Mouse (Mus musculus): ENCODE data around the gene Gm28230. TPM values are rescaled to one million over a fixed set of nuclear protein-coding genes. Genes with fewer than 3 reads are reported as not detected.

Gm28230 gene
- polyA plus RNA-seq, 1 experiment = not detected

GRCm38 (mm10) chr2:74714881-74715280 lies 11.6 kb upstream of the Gm28230 start:
- H3K4me3 ChIP-seq (replicated peaks) = no peak overlapping the region
- peaks cover 1% of the 10 kb centered on the region; the same call in 1 of the 2 replicates for H3K4me1 ChIP-seq (ENCODE audit: control insufficient read depth)
- H3K27me3 ChIP-seq (ENCODE audit: control insufficient read depth) = peaks cover 90% of the 10 kb centered on the region

DNA sequence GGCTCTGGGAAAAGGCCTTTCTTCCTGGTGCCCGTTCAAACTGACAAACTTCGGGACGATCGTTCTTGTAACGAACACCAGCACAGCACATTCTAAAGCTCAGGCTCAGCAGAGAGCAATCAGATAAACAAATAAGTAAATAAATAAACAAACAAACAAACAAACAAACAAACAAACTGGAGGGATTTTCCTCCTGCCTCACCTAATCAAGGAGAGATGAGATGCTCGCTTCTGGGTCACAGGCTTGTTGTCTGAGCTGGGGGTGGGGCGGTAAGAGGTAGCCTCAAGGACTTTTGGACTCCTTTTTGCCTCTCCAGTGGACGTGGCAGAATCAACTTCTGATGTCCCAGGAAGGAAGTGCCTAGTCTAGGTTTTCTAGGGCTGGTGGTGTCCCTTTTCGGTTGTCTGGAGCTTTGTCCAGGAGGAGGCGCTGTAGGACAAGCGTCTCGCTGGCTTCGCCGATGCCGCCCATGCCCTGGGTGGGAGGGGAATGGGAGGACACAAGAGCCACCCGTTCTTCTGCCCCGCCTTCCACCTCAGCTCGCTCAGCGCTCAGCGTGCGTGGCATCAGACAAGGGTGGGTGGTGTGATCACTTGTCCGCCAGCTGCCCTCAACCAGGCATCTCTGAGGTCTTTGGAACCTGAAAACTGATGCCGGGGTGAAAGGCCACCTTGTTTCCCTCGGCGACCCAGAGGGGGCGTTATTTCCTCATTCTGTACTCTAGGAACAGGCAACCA lies 10.9 kb upstream of the Gm28230 start:
- Histone ChIP-seq H3K9me3 (ENCODE audit: control insufficient read depth, low read length) (no peaks in the 10 kb centered on the region), H3K27me3 (ENCODE audit: control insufficient read depth) (peaks cover 86% of the 10 kb centered on the region), H3K4me3 (replicated peaks) (no peak overlapping the region), H3K36me3 (ENCODE audit: control insufficient read depth) (no peaks in the 10 kb centered on the region), H3K4me1 (ENCODE audit: control insufficient read depth) (peaks cover 1% of the 10 kb centered on the region; the same call in 1 of the 2 replicates)
- TF ChIP-seq GATA1 (IDR thresholded peaks at IDR 0.05; ENCODE audit: low read length) = no peak
- TF ChIP-seq TAL1 (IDR thresholded peaks at IDR 0.05; ENCODE audit: low read length) = no peak

More at GRCm38 (mm10) chr2:74714881-74715280, 11.6 kb upstream of the Gm28230 start:
- no peak for TF ChIP-seq TAL1 (IDR thresholded peaks at IDR 0.05; ENCODE audit: low read length)
- TF ChIP-seq GATA1 (IDR thresholded peaks at IDR 0.05; ENCODE audit: low read length) = no peak
- no peaks in the 10 kb centered on the region for H3K36me3 ChIP-seq (ENCODE audit: control insufficient read depth)
- H3K9me3 ChIP-seq (ENCODE audit: control insufficient read depth, low read length) = no peaks in the 10 kb centered on the region

- H3K9me3 ChIP-seq (ENCODE audit: control insufficient read depth, low read length) = no peaks in the 10 kb centered on the region
- H3K36me3 ChIP-seq (ENCODE audit: control insufficient read depth) = no peaks in the 10 kb centered on the region
- TF ChIP-seq TAL1 (IDR thresholded peaks at IDR 0.05; ENCODE audit: low read length) (no peak), GATA1 (IDR thresholded peaks at IDR 0.05; ENCODE audit: low read length) (no peak)
- H3K4me3 ChIP-seq (replicated peaks) = no peak overlapping the region
- peaks cover 86% of the 10 kb centered on the region for H3K27me3 ChIP-seq (ENCODE audit: control insufficient read depth)
- H3K4me1 ChIP-seq (ENCODE audit: control insufficient read depth) = peaks cover 1% of the 10 kb centered on the region; the same call in 1 of the 2 replicates
These were observed 6.1 kb upstream of the Gm28230 start for GRCm38 (mm10) chr2:74720384-74720783.

- Histone ChIP-seq H3K4me1 (ENCODE audit: control insufficient read depth) (no peaks in the 10 kb centered on the region), H3K9me3 (ENCODE audit: control insufficient read depth, low read length) (no peaks in the 10 kb centered on the region), H3K4me3 (replicated peaks) (no peak overlapping the region), H3K27me3 (ENCODE audit: control insufficient read depth) (peaks cover 86% of the 10 kb centered on the region), H3K36me3 (ENCODE audit: control insufficient read depth) (no peaks in the 10 kb centered on the region)
- no peak for TF ChIP-seq TAL1 (IDR thresholded peaks at IDR 0.05; ENCODE audit: low read length)
- no peak for TF ChIP-seq GATA1 (IDR thresholded peaks at IDR 0.05; ENCODE audit: low read length)
These were observed 5.5 kb upstream of the Gm28230 start for GRCm38 (mm10) chr2:74720955-74721491.

GRCm38 (mm10) chr2:74721882-74722281 lies 4.6 kb upstream of the Gm28230 start:
- Histone ChIP-seq H3K9me3 (ENCODE audit: control insufficient read depth, low read length) (no peaks in the 10 kb centered on the region), H3K27me3 (ENCODE audit: control insufficient read depth) (peaks cover 88% of the 10 kb centered on the region), H3K4me3 (replicated peaks) (no peak overlapping the region), H3K4me1 (ENCODE audit: control insufficient read depth) (no peaks in the 10 kb centered on the region), H3K36me3 (ENCODE audit: control insufficient read depth) (no peaks in the 10 kb centered on the region)
- no peak for TF ChIP-seq GATA1 (IDR thresholded peaks at IDR 0.05; ENCODE audit: low read length)
- TF ChIP-seq TAL1 (IDR thresholded peaks at IDR 0.05; ENCODE audit: low read length) = no peak

- no peaks in the 10 kb centered on the region for H3K9me3 ChIP-seq (ENCODE audit: control insufficient read depth, low read length)
- TF ChIP-seq TAL1 (IDR thresholded peaks at IDR 0.05; ENCODE audit: low read length) (no peak), GATA1 (IDR thresholded peaks at IDR 0.05; ENCODE audit: low read length) (no peak)
- peaks cover 89% of the 10 kb centered on the region for H3K27me3 ChIP-seq (ENCODE audit: control insufficient read depth)
- H3K36me3 ChIP-seq (ENCODE audit: control insufficient read depth) = no peaks in the 10 kb centered on the region
- no peak overlapping the region for H3K4me3 ChIP-seq (replicated peaks)
- no peaks in the 10 kb centered on the region for H3K4me1 ChIP-seq (ENCODE audit: control insufficient read depth)
These were observed 3.6 kb upstream of the Gm28230 start for GRCm38 (mm10) chr2:74722949-74723348.

- Histone ChIP-seq H3K4me3 (replicated peaks) (no peak overlapping the region), H3K4me1 (ENCODE audit: control insufficient read depth) (no peaks in the 10 kb centered on the region), H3K9me3 (ENCODE audit: control insufficient read depth, low read length) (no peaks in the 10 kb centered on the region), H3K27me3 (ENCODE audit: control insufficient read depth) (peaks cover 96% of the 10 kb centered on the region), H3K36me3 (ENCODE audit: control insufficient read depth) (no peaks in the 10 kb centered on the region)
- TF ChIP-seq TAL1 (IDR thresholded peaks at IDR 0.05; ENCODE audit: low read length) = no peak
- no peak for TF ChIP-seq GATA1 (IDR thresholded peaks at IDR 0.05; ENCODE audit: low read length)
These were observed 2.1 kb upstream of the Gm28230 start for GRCm38 (mm10) chr2:74724244-74725015.

DNA sequence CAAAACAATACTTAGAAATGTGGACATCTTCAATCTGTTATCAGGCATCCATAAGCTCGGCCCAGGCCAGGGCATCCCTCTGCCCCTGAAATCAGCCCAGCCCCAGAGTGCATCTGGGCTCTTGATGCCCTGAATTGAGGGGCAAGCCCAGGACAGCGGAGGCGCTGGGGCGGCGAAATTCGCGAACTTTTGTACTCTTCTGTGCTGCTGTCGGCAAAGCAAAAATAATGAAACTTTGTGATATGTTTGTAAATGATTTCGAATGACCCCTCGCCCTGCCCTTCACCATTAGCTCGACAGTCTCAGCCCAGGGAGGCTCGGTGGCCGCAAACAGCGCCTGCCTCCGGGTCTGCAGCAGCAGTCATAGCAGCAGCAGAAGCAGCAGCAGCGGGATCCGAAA lies 1.4 kb upstream of the Gm28230 start:
- TF ChIP-seq TAL1 (IDR thresholded peaks at IDR 0.05; ENCODE audit: low read length) (no peak), GATA1 (IDR thresholded peaks at IDR 0.05; ENCODE audit: low read length) (no peak)
- Histone ChIP-seq H3K9me3 (ENCODE audit: control insufficient read depth, low read length) (no peaks in the 10 kb centered on the region), H3K4me1 (ENCODE audit: control insufficient read depth) (no peaks in the 10 kb centered on the region), H3K27me3 (ENCODE audit: control insufficient read depth) (peaks cover 94% of the 10 kb centered on the region), H3K4me3 (replicated peaks) (no peak overlapping the region), H3K36me3 (ENCODE audit: control insufficient read depth) (no peaks in the 10 kb centered on the region)
